Mouse (Mus musculus) thymus, adult 2 months (tissue): ENCODE measurements at regions not wholly inside any gene's neighbourhood (a gene's known extent, or its start where the extent isn't known, plus 50 kb on each side); places are given as distances from the start of the nearest gene placed in this dataset.

Source experiments
- DNase-seq: peaks from one replicate; pipeline ENCODE4 v3.0.0; 2021
- H3K27ac ChIP-seq: fragments of 200-500 bp; 2 replicates; pipeline ENCODE4 v1.5.1; 2012; ENCODE audit warnings: low read length, control low read depth; ENCODE audit not compliant: control insufficient read depth, insufficient read depth
- H3K27me3 ChIP-seq: fragments of 200-500 bp; 2 replicates; pipeline ENCODE4 v1.6.1; 2012; ENCODE audit warnings: mild to moderate bottlenecking, low read length, moderate library complexity, mixed read lengths; ENCODE audit not compliant: control insufficient read depth, insufficient read depth
- H3K36me3 ChIP-seq: fragments of 200-500 bp; 2 replicates; pipeline ENCODE4 v1.6.1; 2012; ENCODE audit warnings: mild to moderate bottlenecking, low read length, moderate library complexity; ENCODE audit not compliant: control insufficient read depth, insufficient read depth
- H3K4me1 ChIP-seq: fragments of 200-500 bp; replicated peaks from 2 replicates; pipeline ENCODE4 v1.6.1; 2012; ENCODE audit warnings: low read length; ENCODE audit not compliant: control insufficient read depth, insufficient read depth
- H3K4me3 ChIP-seq: fragments of 200-500 bp; 2 replicates; pipeline ENCODE4 v1.5.1; 2012; ENCODE audit warnings: mild to moderate bottlenecking, low read length, control low read depth, moderate library complexity; ENCODE audit not compliant: control insufficient read depth, insufficient read depth
- CTCF ChIP-seq: fragments of 200-500 bp; IDR thresholded peaks from 2 replicates; pipeline ENCODE4 v1.5.1; 2012; ENCODE audit warnings: mild to moderate bottlenecking, control low read depth, low read length, moderate library complexity, borderline replicate concordance; ENCODE audit not compliant: control insufficient read depth, poor library complexity, insufficient read depth; ENCODE audit errors: extremely low read depth
- POLR2A ChIP-seq: fragments of 200-500 bp; IDR thresholded peaks from 2 replicates; pipeline ENCODE4 v1.6.1; 2012; ENCODE audit warnings: mild to moderate bottlenecking, low read length, control low read depth, moderate library complexity; ENCODE audit not compliant: control insufficient read depth, poor library complexity, insufficient read depth; ENCODE audit errors: extremely low read depth
- WGBS: fragments of 180-500 bp; shearing (Covaris S2); methylation state at CpG from one replicate; pipeline ENCODE4 v1.1.7; 2018; 5-methylcytosine and 5-hydroxymethylcytosine counted together

- no peak for TF ChIP-seq POLR2A
- no peak for TF ChIP-seq CTCF
- DNase-seq: no peak
- Histone ChIP-seq H3K36me3 (no peaks in the 10 kb centered on the region), H3K4me3 (no peak overlapping the region), H3K27me3 (no peaks in the 10 kb centered on the region), H3K27ac (no peak overlapping the region), H3K4me1 (no peaks in the 10 kb centered on the region)
- WGBS: 94% methylated on average over 4 of the region's 4 CpGs
Observed at GRCm38 (mm10) chr16:77537351-77537750, 64.5 kb downstream of the Gm11146 start.

- no peaks in the 10 kb centered on the region for H3K4me1 ChIP-seq
- no peak overlapping the region for H3K4me3 ChIP-seq
- 96% methylated on average over 10 of the region's 10 CpGs for WGBS
- H3K27me3 ChIP-seq: no peaks in the 10 kb centered on the region
- H3K27ac ChIP-seq: no peak overlapping the region
- no peak for DNase-seq
- no peaks in the 10 kb centered on the region for H3K36me3 ChIP-seq
- TF ChIP-seq POLR2A (no peak), CTCF (no peak)
Observed at GRCm38 (mm10) chr16:77536746-77537145, 65.1 kb downstream of the Gm11146 start.

GRCm38 (mm10) chr16:77536314-77536713 is 65.6 kb downstream of the Gm11146 start:
- no peaks in the 10 kb centered on the region for H3K4me1 ChIP-seq
- no peak for DNase-seq
- no peak overlapping the region for H3K4me3 ChIP-seq
- H3K36me3 ChIP-seq: no peaks in the 10 kb centered on the region
- 92% methylated on average over 6 of the region's 6 CpGs for whole genome bisulfite sequencing
- no peak overlapping the region for H3K27ac ChIP-seq
- TF ChIP-seq CTCF (no peak), POLR2A (no peak)
- H3K27me3 ChIP-seq: no peaks in the 10 kb centered on the region

GRCm38 (mm10) chr16:77535021-77535420 is 66.9 kb downstream of the Gm11146 start:
- H3K4me3 ChIP-seq: no peak overlapping the region
- no peaks in the 10 kb centered on the region for H3K36me3 ChIP-seq
- no peak for DNase-seq
- no peaks in the 10 kb centered on the region for H3K4me1 ChIP-seq
- no peaks in the 10 kb centered on the region for H3K27me3 ChIP-seq
- 97% methylated on average over 3 of the region's 3 CpGs for WGBS
- no peak overlapping the region for H3K27ac ChIP-seq
- TF ChIP-seq CTCF (no peak), POLR2A (no peak)

GRCm38 (mm10) chr16:77531596-77531995 is 70.3 kb downstream of the Gm11146 start:
- H3K4me1 ChIP-seq: no peaks in the 10 kb centered on the region
- no peaks in the 10 kb centered on the region for H3K27me3 ChIP-seq
- TF ChIP-seq CTCF (no peak), POLR2A (no peak)
- DNase-seq: no peak
- H3K4me3 ChIP-seq: no peak overlapping the region
- H3K36me3 ChIP-seq: no peaks in the 10 kb centered on the region
- no peak overlapping the region for H3K27ac ChIP-seq
- WGBS: 96% methylated on average over 10 of the region's 10 CpGs

- H3K4me3 ChIP-seq: no peak overlapping the region
- WGBS: 88% methylated on average over 1 of the region's 1 CpGs
- no peaks in the 10 kb centered on the region for H3K4me1 ChIP-seq
- no peaks in the 10 kb centered on the region for H3K27me3 ChIP-seq
- no peak overlapping the region for H3K27ac ChIP-seq
- no peaks in the 10 kb centered on the region for H3K36me3 ChIP-seq
- TF ChIP-seq POLR2A (no peak), CTCF (no peak)
- no peak for DNase-seq
Observed at GRCm38 (mm10) chr16:77527951-77528350, 73.9 kb downstream of the Gm11146 start.

- 94% methylated on average over 3 of the region's 3 CpGs for WGBS
- H3K27ac ChIP-seq: no peak overlapping the region
- DNase-seq: no peak
Observed at GRCm38 (mm10) chr16:77514606-77515005, 87.3 kb downstream of the Gm11146 start.

More at GRCm38 (mm10) chr16:77514606-77515005, 87.3 kb downstream of the Gm11146 start:
- H3K4me1 ChIP-seq: no peaks in the 10 kb centered on the region
- H3K4me3 ChIP-seq: no peak overlapping the region
- no peaks in the 10 kb centered on the region for H3K27me3 ChIP-seq
- TF ChIP-seq CTCF: no peak
- no peak for TF ChIP-seq POLR2A
- no peaks in the 10 kb centered on the region for H3K36me3 ChIP-seq
